Mouse (Mus musculus): ENCODE measurements around the gene Idi1. TPM values are rescaled to one million over a fixed set of nuclear protein-coding genes. Genes with fewer than 3 reads are reported as not detected.
"Not testable (repeated sequence)": the region's sequence is repeated elsewhere in the genome, so short reads cannot be mapped to it uniquely, and the experiment has no call there.

Idi1 gene
- total RNA-seq (2021) (1 to 10 TPM; 4.5 to 4.9 TPM), polyA plus RNA-seq (2012; rRNA removed) (3.0 and 6.9 TPM in 2 replicates)
- long read RNA-seq, transcript Idi1-201 (5 exons, 3,027 nt) = major isoform, 5 of 5 reads
- long read RNA-seq, partial matches to known transcripts = 0 of 5 reads
- long read RNA-seq, other reads (novel, unspliced or antisense) = 0 of 5 reads

- no peaks in the 10 kb centered on the region for H3K36me3 ChIP-seq (ENCODE audit: control insufficient read depth, insufficient read depth, low read length)
- under 1% methylated on average over 46 of the region's 46 CpGs for WGBS
Observed at GRCm38 (mm10) chr13:8885445-8886184, at the start of gene Idi1. Gene Idi1 (plus strand): TSS chr13:8885501.

GRCm38 (mm10) chr13:8838394-8838793, 46.9 kb upstream of the Idi1 start:
- TF ChIP-seq POLR2A (IDR thresholded peaks at IDR 0.05; ENCODE audit: insufficient read depth, low read depth, low read length) (no peak), EP300 (IDR thresholded peaks at IDR 0.05; ENCODE audit: insufficient read depth, low read depth, low read length) (no peak), CTCF (IDR thresholded peaks at IDR 0.05) (no peak)
- intact Hi-C loops (cut with DNase I) = loop anchor here (2.0 kb wide), 1 partner anchor 32 kb away; the partner anchor contains the start of gene Wdr37
- peaks cover 44% of the 10 kb centered on the region for H3K36me3 ChIP-seq (ENCODE audit: control insufficient read depth, insufficient read depth, low read length)
- H3K4me3 ChIP-seq = no peak overlapping the region
- H3K27ac ChIP-seq = peak overlapping the region; percentile 85
- H3K79me2 ChIP-seq (replicated peaks; ENCODE audit: control insufficient read depth, insufficient read depth, low read length) = no peaks in the 10 kb centered on the region
- H3K27me3 ChIP-seq (ENCODE audit: control insufficient read depth, insufficient read depth, low read length) = no peaks in the 10 kb centered on the region
- H3K4me1 ChIP-seq (ENCODE audit: control insufficient read depth, insufficient read depth, low read length) = peaks cover 15% of the 10 kb centered on the region
- DNase-seq = no peak
- H3K9ac ChIP-seq (ENCODE audit: low read depth, low read length) = no peak overlapping the region
- WGBS = 78% methylated on average over 3 of the region's 3 CpGs

More at GRCm38 (mm10) chr13:8885445-8886184, at the start of gene Idi1:
- H3K27me3 ChIP-seq (ENCODE audit: control insufficient read depth, insufficient read depth, low read length) = no peaks in the 10 kb centered on the region
- H3K4me3 ChIP-seq = peak within 1 kb of the TSS; percentile 69
- TF ChIP-seq CTCF (IDR thresholded peaks at IDR 0.05) = peak; percentile 31
- peak; percentile 49 for TF ChIP-seq POLR2A (IDR thresholded peaks at IDR 0.05; ENCODE audit: insufficient read depth, low read depth, low read length)
- 0 out of 2 replicates have a peak, but pooled peaks have one; percentile 26 for TF ChIP-seq EP300 (IDR thresholded peaks at IDR 0.05; ENCODE audit: insufficient read depth, low read depth, low read length)
- peak within 1 kb of the TSS; percentile 87 for H3K27ac ChIP-seq
- peak; percentile 96 to 97 for DNase-seq
- H3K9ac ChIP-seq (ENCODE audit: low read depth, low read length) = peak within 1 kb of the TSS; percentile 78
- H3K4me1 ChIP-seq (ENCODE audit: control insufficient read depth, insufficient read depth, low read length) = no peaks in the 10 kb centered on the region
- intact Hi-C loops (cut with DNase I) = loop anchor here (2.0 to 5.0 kb wide), 4 partner anchors 15 to 207 kb away; partner anchors contain the start of genes Larp4b and Wdr37
- no peaks in the 10 kb centered on the region for H3K79me2 ChIP-seq (replicated peaks; ENCODE audit: control insufficient read depth, insufficient read depth, low read length)

GRCm38 (mm10) chr13:8839111-8839510, 46.2 kb upstream of the Idi1 start:
- WGBS = 56% methylated on average over 10 of the region's 10 CpGs
- peak in 1 of 2 experiments; percentile 13 for DNase-seq

GRCm38 (mm10) chr13:8839937-8840336, 45.4 kb upstream of the Idi1 start:
- H3K4me3 ChIP-seq = peak overlapping the region; percentile 14; the same call in 1 of the 2 replicates
- no peak overlapping the region; the same call in 1 of the 2 replicates for H3K9ac ChIP-seq (ENCODE audit: low read depth, low read length)
- H3K27ac ChIP-seq = peak overlapping the region; percentile 85
- TF ChIP-seq CTCF (IDR thresholded peaks at IDR 0.05) (no peak), EP300 (IDR thresholded peaks at IDR 0.05; ENCODE audit: insufficient read depth, low read depth, low read length) (peak; percentile 84), POLR2A (IDR thresholded peaks at IDR 0.05; ENCODE audit: insufficient read depth, low read depth, low read length) (peak; percentile 58; the same call in 1 of the 2 replicates)
- peak; percentile 42 to 64 for DNase-seq
- intact Hi-C loops (cut with DNase I) = loop anchor here (2.0 kb wide), 2 partner anchors 31 to 45 kb away; partner anchors contain the start of genes Idi1 and Wdr37
- 46% methylated on average over 6 of the region's 6 CpGs for WGBS
- peaks cover 15% of the 10 kb centered on the region for H3K4me1 ChIP-seq (ENCODE audit: control insufficient read depth, insufficient read depth, low read length)
- H3K36me3 ChIP-seq (ENCODE audit: control insufficient read depth, insufficient read depth, low read length) = peaks cover 36% of the 10 kb centered on the region
- no peaks in the 10 kb centered on the region for H3K27me3 ChIP-seq (ENCODE audit: control insufficient read depth, insufficient read depth, low read length)
- H3K79me2 ChIP-seq (replicated peaks; ENCODE audit: control insufficient read depth, insufficient read depth, low read length) = no peaks in the 10 kb centered on the region

More at GRCm38 (mm10) chr13:8839111-8839510, 46.2 kb upstream of the Idi1 start:
- TF ChIP-seq CTCF (IDR thresholded peaks at IDR 0.05) (peak; percentile 33; the same call in 1 of the 2 replicates), POLR2A (IDR thresholded peaks at IDR 0.05; ENCODE audit: insufficient read depth, low read depth, low read length) (peak; percentile 36; the same call in 1 of the 2 replicates), EP300 (IDR thresholded peaks at IDR 0.05; ENCODE audit: insufficient read depth, low read depth, low read length) (no peak)
- Histone ChIP-seq H3K27ac (peak overlapping the region; percentile 85), H3K27me3 (ENCODE audit: control insufficient read depth, insufficient read depth, low read length) (no peaks in the 10 kb centered on the region), H3K4me3 (no peak overlapping the region), H3K36me3 (ENCODE audit: control insufficient read depth, insufficient read depth, low read length) (peaks cover 39% of the 10 kb centered on the region), H3K79me2 (replicated peaks; ENCODE audit: control insufficient read depth, insufficient read depth, low read length) (no peaks in the 10 kb centered on the region), H3K4me1 (ENCODE audit: control insufficient read depth, insufficient read depth, low read length) (peaks cover 15% of the 10 kb centered on the region), H3K9ac (ENCODE audit: low read depth, low read length) (no peak overlapping the region)
- intact Hi-C loops (cut with DNase I) = loop anchor here (2.0 kb wide), 1 partner anchor 32 kb away; the partner anchor contains the start of gene Wdr37

- WGBS = 50% methylated on average over 2 of the region's 2 CpGs
Observed at GRCm38 (mm10) chr13:8840941-8841340, 44.4 kb upstream of the Idi1 start.

GRCm38 (mm10) chr13:8841846-8842245, 43.5 kb upstream of the Idi1 start:
- peaks cover 15% of the 10 kb centered on the region for H3K4me1 ChIP-seq (ENCODE audit: control insufficient read depth, insufficient read depth, low read length)
- not testable (repeated sequence) for H3K27me3 ChIP-seq (ENCODE audit: control insufficient read depth, insufficient read depth, low read length); H3K4me3 ChIP-seq; H3K9ac ChIP-seq (ENCODE audit: low read depth, low read length); H3K79me2 ChIP-seq (replicated peaks; ENCODE audit: control insufficient read depth, insufficient read depth, low read length); DNase-seq
- intact Hi-C loops (cut with DNase I) = loop anchor here (2.0 kb wide), 1 partner anchor 43 kb away; the partner anchor contains the start of gene Idi1
- peaks cover 36% of the 10 kb centered on the region for H3K36me3 ChIP-seq (ENCODE audit: control insufficient read depth, insufficient read depth, low read length)
- H3K27ac ChIP-seq = peak overlapping the region; percentile 85
- WGBS = 95% methylated on average over 7 of the region's 7 CpGs

More at GRCm38 (mm10) chr13:8840941-8841340, 44.4 kb upstream of the Idi1 start:
- no peak overlapping the region for H3K4me3 ChIP-seq
- no peak for TF ChIP-seq POLR2A (IDR thresholded peaks at IDR 0.05; ENCODE audit: insufficient read depth, low read depth, low read length)
- peak overlapping the region; percentile 85 for H3K27ac ChIP-seq
- no peak for DNase-seq
- H3K27me3 ChIP-seq (ENCODE audit: control insufficient read depth, insufficient read depth, low read length) = no peaks in the 10 kb centered on the region
- no peaks in the 10 kb centered on the region; the same call in 1 of the 2 replicates for H3K79me2 ChIP-seq (replicated peaks; ENCODE audit: control insufficient read depth, insufficient read depth, low read length)
- intact Hi-C loops (cut with DNase I) = loop anchor here (2.0 kb wide), 1 partner anchor 44 kb away; the partner anchor contains the start of gene Idi1
- no peak overlapping the region for H3K9ac ChIP-seq (ENCODE audit: low read depth, low read length)
- peaks cover 15% of the 10 kb centered on the region for H3K4me1 ChIP-seq (ENCODE audit: control insufficient read depth, insufficient read depth, low read length)
- peaks cover 36% of the 10 kb centered on the region for H3K36me3 ChIP-seq (ENCODE audit: control insufficient read depth, insufficient read depth, low read length)

Data from heart, adult 2 months (tissue).